Mouse (Mus musculus) adipocyte (in vitro differentiated cells): ENCODE data around the gene Dkk2.

ENCODE experiments used
- DNase-seq: peaks from one replicate; pipeline ENCODE4 v3.0.0-alpha.2; 2016; ENCODE audit warnings: low spot score

Dkk2 gene

DNA sequence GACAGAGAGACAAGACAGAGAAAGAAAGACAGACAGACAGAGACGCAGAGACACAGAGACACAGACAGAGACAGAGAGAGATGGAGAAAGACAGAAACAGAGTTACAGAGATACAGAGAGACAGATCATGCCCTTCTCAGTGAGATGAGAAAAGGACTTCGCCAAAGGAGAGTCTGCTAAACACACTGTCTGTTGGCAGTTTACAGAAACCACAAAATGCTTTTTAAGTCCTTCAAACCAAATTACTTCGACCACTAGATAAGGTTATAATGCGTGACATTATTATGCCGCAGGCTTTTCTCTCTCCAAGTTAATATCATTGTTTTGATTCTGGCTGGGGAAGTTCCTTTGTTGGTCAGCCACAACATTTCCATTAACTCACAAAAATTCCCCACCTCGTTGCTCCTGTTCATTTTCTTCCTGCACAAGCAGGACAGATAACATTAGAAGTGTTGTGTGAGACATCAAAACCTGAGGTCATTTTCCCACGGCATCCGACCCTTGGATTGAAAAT lies 40.2 kb downstream of the Dkk2 start:
- no peak for DNase-seq

DNA sequence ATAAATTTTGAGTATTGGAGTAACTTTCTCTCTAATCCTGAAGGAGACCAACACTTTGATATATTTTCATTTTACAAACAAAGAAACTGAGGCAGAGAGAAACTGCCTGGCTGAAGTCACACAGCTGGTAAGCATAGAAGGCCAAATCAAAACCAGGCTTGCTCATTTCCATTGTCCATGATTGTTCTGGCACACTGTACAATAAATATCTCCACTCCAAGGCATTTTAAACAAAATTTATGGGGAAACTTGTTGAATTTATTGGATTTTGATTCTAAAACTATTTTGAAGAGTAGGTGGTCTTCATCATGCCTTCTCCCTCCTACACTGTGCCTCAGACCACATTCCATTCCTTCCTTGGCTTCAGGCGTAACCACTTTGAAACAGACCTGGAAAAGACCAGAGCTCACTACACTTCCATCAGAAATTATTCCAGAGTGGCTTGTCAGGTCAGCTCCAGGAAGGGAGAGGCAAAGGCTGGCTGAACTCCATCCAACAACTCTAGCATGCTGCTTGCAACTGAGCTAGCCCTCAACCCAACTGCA lies 44.7 kb downstream of the Dkk2 start:
- DNase-seq, result no peak

- DNase-seq, result no peak
Measured at GRCm38 (mm10) chr3:132130781-132131180, 45.7 kb downstream of the Dkk2 start.

- DNase-seq, result no peak
Measured at GRCm38 (mm10) chr3:132131939-132132338, 46.8 kb downstream of the Dkk2 start.

GRCm38 (mm10) chr3:132134502-132134901 lies 49.4 kb downstream of the Dkk2 start:
- DNase-seq, result no peak

GRCm38 (mm10) chr3:132137802-132138378 lies 52.8 kb downstream of the Dkk2 start:
- no peak for DNase-seq

DNA sequence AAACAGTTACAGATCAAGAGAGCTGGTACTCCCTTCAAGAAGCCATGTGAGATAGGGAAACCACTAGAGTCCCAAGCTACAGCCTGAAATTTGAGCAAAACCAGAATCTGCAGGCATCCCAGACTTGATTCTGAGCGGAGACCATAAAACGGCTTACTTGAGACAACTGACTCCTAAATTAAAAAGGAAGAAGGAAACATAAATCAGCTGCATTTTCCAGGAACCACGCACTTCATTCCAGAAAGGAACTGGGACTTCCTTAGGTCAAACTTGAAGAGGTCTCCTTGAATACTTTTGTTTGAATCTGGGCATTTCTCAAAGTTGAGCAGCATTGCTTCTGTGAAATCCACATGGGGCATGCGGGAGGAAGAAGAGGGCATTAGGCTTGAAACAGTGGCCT lies 55.9 kb downstream of the Dkk2 start:
- no peak for DNase-seq

GRCm38 (mm10) chr3:132149446-132150025 lies 64.4 kb downstream of the Dkk2 start:
- no peak for DNase-seq

GRCm38 (mm10) chr3:132158817-132159216 lies 73.7 kb downstream of the Dkk2 start:
- no peak for DNase-seq

GRCm38 (mm10) chr3:132168911-132169310 lies 83.8 kb downstream of the Dkk2 start:
- peak; percentile 74 for DNase-seq

DNA sequence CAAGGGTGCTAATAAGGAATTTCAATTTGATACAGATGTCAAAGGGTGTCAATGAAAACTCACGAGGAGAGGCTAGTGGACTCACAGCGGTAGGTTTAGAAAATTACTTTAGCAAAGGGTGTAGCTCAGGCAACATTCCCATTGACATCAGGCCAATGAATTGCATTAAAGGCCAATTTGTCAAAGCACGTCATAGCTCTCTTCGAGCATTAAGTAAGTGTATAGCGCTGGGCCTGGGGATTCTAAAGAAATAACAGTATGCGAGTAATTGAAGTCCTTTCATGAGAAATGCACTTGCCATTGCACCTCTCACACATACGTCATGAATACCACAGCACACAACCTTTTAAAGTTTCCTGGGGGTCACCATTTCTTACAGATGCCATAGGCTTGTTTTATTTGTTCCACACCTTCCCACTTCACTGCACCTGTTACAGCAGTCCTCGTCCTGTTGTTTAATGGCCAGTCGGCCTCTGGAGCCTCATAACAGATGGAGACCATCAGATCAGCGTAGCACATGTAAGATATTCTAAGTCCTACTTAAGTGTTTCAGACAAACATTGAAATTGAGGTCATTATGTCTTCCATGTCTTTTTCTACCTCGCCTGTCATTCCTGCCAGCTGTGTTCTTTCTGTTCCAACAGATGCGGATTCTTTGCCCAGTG lies 101.9 kb downstream of the Dkk2 start:
- no peak for DNase-seq

DNA sequence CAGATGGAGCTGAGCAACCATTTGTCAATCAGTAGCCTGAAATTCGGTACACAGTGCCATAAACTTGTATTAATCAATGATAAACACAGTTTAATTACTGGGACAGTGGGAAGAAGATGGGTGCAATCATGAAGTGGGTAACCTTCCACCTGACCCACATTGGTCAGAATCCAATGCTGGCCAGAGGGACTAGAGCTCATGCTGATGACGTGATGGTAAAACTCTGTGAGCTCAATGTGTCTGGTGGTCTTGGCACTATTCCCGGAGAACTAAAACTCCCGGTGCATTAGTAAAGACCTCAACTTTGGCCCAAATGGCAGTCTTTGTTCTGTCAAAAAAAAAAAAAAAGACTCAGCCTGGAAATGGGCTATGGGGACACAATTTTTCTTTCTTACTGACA lies 116.9 kb downstream of the Dkk2 start:
- DNase-seq, result no peak

DNA sequence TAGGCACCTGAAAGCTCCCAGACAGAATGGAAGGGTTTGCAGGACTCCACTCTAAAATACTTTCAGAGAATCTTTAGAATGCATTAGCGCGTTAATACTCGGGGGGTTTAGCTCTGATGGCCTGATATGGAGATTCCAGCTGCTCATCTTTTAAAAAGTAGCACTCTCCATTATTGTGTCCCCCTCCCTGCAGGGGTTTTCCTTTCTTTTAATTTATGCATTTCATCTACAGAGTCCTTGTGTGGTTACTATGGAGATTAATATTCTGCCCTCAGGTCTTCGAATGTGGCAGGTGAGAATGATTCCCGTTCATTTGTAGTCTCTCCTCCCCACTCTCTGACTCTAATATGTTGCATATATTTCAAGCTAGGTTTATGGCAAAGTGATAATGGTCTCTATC lies 117.6 kb downstream of the Dkk2 start:
- DNase-seq, result no peak

- peak; percentile 68 for DNase-seq
Measured at GRCm38 (mm10) chr3:132207469-132207868, 122.4 kb downstream of the Dkk2 start.

- peak; percentile 7 for DNase-seq
Measured at GRCm38 (mm10) chr3:132211260-132211659, 126.2 kb downstream of the Dkk2 start.

GRCm38 (mm10) chr3:132219977-132220487 lies 134.9 kb downstream of the Dkk2 start:
- no peak for DNase-seq

DNA sequence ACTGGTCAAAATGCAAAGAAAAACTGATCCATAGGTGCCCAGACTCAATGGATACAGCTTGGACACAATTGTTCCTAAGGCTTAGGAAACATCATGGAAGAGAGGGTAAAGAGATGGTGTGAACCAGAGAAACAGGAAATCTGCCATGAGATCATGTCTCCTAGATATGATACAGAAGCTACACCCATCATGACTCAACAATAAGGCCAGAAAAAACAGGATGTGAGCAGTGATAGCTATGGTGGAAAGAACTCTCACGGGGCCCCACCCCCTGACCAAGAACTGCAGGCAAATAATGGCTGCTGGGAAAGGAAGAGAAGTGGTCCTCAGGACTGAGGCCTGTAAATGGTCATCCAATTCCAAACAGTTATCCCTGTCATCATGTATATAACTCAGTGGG lies 142.5 kb downstream of the Dkk2 start:
- DNase-seq, result no peak
